Mouse (Mus musculus) CD4-positive, CD25-positive, alpha-beta regulatory T cell, adult 2 months (primary cell): ENCODE results near the gene Cib4.

Experiments used
- DNase-seq: peaks from one replicate; pipeline ENCODE4 v3.0.0-alpha.2; 2012; ENCODE audit warnings: low read depth, low spot score

Gene Cib4

GRCm38 (mm10) chr5:30571820-30572219, 26.2 kb upstream of the Cib4 start:
- no peak for DNase-seq

- no peak for DNase-seq
Observed at GRCm38 (mm10) chr5:30568479-30568878, 22.8 kb upstream of the Cib4 start.

- DNase-seq = no peak
Observed at GRCm38 (mm10) chr5:30559986-30560493, 14.4 kb upstream of the Cib4 start.

- no peak for DNase-seq
Observed at GRCm38 (mm10) chr5:30559421-30559820, 13.8 kb upstream of the Cib4 start.

- DNase-seq = no peak
Observed at GRCm38 (mm10) chr5:30556284-30556683, 10.6 kb upstream of the Cib4 start.

GRCm38 (mm10) chr5:30554981-30555380, 9.3 kb upstream of the Cib4 start:
- DNase-seq = no peak

- DNase-seq = no peak
Observed at GRCm38 (mm10) chr5:30553936-30554335, 8.3 kb upstream of the Cib4 start.

GRCm38 (mm10) chr5:30552006-30552405, 6.4 kb upstream of the Cib4 start:
- DNase-seq = no peak

- no peak for DNase-seq
Observed at GRCm38 (mm10) chr5:30551022-30551638, 5.5 kb upstream of the Cib4 start.

GRCm38 (mm10) chr5:30550334-30551021, 4.8 kb upstream of the Cib4 start:
- DNase-seq = no peak

- no peak for DNase-seq
Observed at GRCm38 (mm10) chr5:30548681-30549080, 3.0 kb upstream of the Cib4 start.

GRCm38 (mm10) chr5:30536051-30536570, 9.5 kb downstream of the Cib4 start:
- DNase-seq = no peak

GRCm38 (mm10) chr5:30534637-30535036, 11.0 kb downstream of the Cib4 start:
- DNase-seq = no peak

- no peak for DNase-seq
Observed at GRCm38 (mm10) chr5:30528906-30529305, 16.7 kb downstream of the Cib4 start.

- DNase-seq = no peak
Observed at GRCm38 (mm10) chr5:30527129-30527528, 18.5 kb downstream of the Cib4 start.

GRCm38 (mm10) chr5:30525920-30526836, 19.5 kb downstream of the Cib4 start:
- no peak for DNase-seq

- no peak for DNase-seq
Observed at GRCm38 (mm10) chr5:30524213-30524612, 21.4 kb downstream of the Cib4 start.

- DNase-seq = no peak
Observed at GRCm38 (mm10) chr5:30523131-30523530, 22.5 kb downstream of the Cib4 start.

- no peak for DNase-seq
Observed at GRCm38 (mm10) chr5:30522406-30522805, 23.2 kb downstream of the Cib4 start.

- no peak for DNase-seq
Observed at GRCm38 (mm10) chr5:30520214-30520732, 25.4 kb downstream of the Cib4 start.

- no peak for DNase-seq
Observed at GRCm38 (mm10) chr5:30519494-30519893, 26.1 kb downstream of the Cib4 start.

GRCm38 (mm10) chr5:30518547-30518946, 27.1 kb downstream of the Cib4 start:
- no peak for DNase-seq
